Mouse (Mus musculus): ENCODE measurements at regions not wholly inside any gene's neighbourhood (a gene's known extent, or its start where the extent isn't known, plus 50 kb on each side); places are given as distances from the start of the nearest gene placed in this dataset.

DNA sequence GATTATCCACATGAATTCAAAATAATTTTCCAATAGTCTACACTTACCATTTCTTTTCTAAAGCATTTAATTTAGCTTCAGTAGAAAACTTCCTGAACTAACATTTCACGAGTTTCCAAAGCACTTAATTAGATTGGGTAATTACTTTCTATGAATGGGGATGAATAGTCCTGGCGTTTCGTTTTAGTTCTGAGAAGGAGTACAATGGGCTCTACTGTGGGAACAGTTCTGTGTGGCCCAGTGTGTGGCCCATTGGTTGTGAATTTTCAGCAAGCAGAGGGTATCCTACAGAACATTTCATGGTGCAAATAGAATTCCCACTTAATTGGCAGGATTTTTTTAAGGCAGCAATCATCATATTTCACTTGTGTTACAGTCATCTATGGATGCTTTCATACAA lies 95.5 kb downstream of the 1700017N19Rik start:
- DNase-seq, result no peak

DNA sequence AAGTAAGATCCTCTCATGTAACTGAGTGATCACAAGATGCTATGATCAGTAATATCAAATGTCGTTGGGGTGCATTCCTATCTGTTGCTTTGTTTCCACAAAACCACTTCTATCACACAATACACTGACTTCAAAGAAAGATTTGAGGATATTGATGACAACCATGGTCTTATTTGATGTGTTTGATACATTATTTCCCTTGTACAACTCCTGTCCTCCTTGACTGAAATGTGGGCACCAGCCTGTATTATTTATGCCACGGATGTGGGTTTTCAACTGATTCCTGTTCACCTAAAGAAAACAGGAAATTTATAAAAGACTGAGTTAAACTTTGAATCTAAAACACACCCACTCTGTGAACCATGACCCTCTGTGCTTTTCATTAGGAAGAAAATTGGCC lies 105.7 kb downstream of the 1700017N19Rik start:
- no peak for DNase-seq

DNA sequence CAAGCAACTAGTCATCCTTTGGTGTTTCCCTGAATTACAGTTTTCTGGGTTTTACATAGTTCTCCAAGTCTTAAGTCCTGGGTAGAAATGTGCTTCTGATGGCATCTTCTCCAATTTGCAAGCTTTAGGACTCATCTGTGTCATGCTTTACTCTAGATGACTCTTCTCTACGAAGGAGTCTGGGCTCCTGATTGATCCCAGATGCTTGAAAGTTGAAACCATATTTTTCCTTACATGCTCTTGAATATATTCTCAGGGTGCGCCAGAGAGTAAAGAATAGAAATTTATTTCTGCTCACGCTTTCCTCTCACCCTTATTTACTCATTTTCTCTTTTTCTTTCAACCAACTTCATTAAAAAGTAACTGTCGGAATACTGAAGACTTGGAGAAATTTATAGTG lies 108.9 kb downstream of the 1700017N19Rik start:
- DNase-seq, result no peak

DNA sequence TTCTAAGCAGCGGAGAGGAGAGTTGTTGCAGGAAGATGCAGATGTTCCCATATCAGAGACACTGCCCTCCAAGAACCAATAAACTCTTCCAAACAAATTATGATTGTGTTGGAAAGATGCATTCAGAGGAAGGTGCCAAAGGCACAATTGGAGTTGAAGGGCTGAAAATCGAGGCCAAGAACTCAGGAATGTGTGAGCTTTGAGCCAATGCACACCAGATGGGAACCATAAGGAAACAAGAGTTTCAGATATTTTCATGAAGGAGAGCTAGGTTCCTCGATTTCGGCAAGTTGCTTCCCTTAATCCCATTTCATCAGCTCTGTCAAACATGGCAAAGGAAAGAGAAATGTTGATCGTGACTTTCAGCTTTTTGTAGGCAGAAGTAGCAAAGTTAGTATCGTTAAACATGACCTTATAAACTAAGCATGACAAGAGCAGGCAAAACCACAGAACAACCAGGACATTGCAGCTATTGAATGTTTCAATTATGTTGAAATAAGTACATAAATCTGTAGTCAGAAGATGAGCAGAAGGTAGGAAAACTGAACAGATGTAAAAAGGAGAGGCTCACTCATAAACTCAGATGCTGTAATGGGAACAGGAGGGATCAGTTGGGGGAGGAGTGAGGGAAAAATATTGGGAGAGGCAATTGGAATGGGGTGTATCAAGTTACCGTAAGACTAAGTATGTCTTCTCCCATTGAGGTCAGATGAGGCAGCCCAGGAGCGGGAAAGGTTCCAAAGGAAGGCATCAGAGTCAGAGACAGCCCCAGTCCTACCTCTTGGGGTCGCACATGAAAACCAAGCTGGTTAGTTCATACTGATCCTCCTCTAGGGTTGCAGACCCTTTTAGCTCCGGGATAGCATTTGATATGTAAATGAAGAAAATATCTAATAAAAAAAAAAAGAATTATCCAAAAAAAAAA lies 110.3 kb downstream of the 1700017N19Rik start:
- DNase-seq, result no peak

DNA sequence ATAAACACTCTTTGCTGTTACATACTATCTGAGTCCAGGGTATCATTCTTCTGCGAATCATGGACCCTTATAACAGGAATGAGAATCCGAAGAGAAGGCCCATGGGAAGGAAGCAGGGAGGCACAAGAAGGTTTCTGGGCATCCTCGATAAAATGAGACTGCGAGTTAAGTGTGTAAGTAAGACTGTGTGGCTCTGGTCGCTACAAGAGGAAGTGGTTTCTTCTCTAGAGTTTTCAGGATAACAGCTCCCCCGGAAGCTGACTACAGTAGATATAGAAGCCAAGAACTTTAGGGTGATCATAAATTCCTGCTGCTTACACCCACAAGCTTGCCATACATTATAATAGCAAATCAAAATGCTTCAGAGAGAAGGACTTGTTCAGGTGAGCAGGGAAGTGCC lies 111.7 kb downstream of the 1700017N19Rik start:
- DNase-seq, result no peak

DNA sequence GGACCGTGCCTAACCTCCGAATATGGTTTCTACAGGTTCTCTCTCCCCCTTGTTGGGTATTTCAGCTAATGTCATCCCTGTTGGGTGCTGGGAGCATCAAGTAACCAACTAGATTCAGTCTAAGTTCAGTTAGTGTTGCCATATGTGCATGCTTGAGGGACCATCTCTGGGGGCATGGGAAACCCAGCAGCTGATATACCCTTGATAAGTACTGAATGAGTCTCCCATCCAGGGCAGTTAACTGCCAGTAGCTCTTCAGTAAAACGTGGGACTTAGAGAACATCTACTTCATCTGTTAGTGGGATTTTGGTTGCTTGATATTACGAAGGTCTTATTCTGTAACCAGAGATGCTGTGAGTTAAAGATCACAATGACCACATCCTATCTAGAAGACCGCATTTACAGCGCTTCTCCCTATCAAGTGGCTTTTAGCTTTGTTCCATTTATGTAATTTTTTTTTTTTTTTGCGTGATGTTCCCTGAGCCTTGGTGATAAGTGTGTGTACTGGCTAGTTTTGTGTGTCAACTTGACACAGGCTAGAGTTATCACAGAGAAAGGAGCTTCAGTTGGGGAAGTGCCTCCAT lies 125.9 kb downstream of the 1700017N19Rik start:
- no peak for DNase-seq

DNA sequence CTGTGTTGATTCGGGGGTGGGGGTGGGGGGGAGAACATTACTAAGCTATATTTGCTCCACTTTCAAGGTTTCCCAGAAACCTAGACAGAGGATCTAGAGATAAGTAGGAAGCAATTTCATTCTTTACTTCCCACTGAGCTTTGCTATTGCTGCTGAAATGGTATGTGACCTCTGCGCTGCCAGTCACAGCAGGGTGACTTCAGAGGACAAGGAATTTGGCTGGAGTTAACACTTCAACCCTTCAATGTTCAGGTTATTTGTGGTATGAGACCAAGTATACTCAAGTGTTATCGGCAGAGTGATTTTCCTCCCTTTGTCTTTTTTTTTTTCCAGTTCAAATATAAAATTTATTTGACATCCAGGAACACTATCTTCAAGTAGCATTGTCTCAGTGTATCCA lies 128.3 kb downstream of the 1700017N19Rik start:
- DNase-seq, result no peak

DNA sequence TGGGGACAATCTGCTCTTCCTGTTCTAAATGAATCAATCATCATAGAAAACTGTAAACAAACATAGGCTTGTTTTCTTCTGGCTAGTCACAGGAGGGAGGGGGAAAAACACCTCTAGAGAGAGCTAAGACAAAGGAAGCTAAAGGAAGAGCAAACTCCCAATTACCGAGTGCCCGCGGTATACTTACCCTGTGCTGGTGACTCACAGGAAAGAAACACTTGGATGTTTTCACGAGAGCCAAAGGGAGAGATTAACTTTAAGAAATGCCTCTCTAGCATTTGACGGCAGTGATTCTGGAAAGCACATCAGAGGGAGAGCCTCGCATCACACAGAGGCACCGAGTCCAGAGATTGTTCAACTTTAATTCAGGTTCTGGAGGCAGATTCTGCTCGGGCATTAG lies 151.0 kb downstream of the 1700017N19Rik start:
- no peak for DNase-seq

DNA sequence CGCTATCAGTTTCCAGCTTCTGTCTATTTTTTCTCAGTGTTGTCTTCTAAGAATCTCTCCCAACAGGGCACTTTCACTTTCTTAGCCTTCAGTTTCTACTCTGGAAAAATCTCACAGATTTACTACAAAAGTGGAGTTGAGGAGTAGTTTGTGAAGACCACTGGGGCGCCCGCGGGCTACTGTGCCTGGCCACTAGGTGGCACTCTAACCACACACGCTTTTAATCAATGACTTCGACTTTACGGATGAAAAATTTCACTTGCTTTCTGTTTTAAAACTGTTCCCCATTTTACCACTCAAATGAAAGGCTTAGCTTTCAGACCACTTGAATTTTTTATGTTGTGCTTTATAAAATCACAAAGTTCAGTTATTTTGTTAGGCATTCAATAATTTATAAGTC lies 151.8 kb downstream of the 1700017N19Rik start:
- DNase-seq, result peak; percentile 55

DNA sequence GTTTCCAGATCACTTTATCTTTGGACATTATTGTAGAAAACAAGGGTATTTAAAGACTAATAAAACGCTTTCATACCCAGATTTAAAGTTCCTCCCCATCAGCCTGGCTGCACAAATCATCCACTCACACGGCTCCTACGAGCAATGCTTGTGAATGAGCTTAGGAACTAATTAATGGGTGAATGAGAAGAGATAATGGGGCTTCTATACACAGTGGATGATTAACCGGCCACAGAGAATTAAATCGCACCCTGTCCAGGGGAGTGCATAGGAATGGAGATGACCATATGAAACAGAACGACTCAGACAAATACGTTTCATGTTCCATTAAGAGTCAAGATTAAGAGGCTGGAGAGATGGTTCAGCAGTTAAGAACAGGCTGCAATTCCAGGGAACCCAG lies 155.9 kb downstream of the 1700017N19Rik start:
- DNase-seq, result no peak

DNA sequence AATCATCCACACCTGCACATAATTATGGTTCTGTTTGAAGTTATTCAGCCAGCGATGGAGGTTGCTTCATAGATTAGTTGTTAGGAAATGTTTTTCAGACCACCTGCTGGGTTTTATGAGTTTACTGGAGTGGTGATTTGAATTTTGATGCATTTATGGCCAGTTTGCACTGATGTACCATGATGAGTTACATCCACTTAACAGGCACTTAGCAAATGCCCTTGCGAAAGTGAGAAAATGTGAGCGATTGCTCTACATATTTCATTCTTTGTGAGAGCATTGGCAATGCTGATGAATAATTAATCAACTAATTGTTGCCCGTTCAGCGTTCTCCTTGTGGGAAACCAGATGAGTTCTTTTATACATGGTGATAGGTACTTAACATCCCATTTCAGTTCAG lies 164.7 kb downstream of the 1700017N19Rik start:
- no peak for DNase-seq

DNA sequence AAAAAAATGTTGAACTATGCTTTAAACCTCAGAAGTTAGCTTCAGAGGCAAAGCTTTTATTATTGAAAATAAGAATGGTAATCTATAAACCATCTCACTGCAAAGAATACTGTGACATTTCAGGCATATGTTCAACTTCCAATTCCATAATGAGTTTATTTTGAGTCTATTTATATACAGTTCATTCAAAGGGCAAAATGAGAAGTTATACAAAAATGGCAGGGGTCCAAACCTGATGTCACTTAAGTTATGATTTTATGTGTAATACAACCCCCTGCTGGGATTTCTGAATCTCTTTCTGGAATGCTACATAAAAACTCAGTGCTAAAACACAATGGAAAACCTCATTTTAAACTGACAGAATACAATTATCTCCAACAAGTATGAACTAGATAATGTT lies 184.0 kb downstream of the 1700017N19Rik start:
- no peak for DNase-seq

DNA sequence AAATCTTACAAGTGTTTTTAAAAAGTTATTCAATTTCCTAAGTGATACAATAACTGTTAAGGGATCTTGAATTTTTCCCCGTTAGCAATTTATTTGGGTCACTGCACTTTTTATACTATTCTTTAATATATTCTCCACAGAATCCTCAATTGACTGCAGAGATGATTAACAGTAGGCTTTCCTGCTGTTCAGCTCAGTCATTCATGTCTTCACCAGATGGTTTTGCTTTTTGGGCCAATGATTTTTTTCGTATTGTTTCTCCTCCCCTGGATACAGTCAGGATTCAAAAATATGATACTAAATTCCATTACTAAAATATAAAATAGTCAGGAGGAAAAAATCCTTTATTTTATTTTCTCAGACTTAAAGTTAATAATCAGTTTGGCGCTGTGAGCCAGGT lies 201.9 kb downstream of the 1700017N19Rik start:
- DNase-seq, result no peak

DNA sequence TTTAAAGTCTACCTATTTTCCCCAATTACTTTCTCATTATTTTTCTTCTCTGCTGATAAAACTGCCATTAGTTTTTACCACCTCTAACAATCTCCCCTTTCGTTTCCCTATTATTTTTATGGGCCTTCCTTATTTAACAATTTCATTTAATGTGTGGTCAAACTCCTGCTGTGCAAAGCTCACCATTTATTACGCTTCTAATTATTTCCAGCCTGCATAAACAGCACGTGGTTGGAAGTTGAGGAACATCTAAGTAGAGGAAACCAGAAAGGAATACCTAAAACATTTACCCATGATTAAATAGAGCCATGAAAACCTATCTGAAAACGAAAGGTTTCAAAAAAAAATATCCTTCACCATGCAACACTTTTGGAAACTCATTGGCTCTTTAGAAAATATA lies 202.3 kb downstream of the 1700017N19Rik start:
- DNase-seq, result no peak

DNA sequence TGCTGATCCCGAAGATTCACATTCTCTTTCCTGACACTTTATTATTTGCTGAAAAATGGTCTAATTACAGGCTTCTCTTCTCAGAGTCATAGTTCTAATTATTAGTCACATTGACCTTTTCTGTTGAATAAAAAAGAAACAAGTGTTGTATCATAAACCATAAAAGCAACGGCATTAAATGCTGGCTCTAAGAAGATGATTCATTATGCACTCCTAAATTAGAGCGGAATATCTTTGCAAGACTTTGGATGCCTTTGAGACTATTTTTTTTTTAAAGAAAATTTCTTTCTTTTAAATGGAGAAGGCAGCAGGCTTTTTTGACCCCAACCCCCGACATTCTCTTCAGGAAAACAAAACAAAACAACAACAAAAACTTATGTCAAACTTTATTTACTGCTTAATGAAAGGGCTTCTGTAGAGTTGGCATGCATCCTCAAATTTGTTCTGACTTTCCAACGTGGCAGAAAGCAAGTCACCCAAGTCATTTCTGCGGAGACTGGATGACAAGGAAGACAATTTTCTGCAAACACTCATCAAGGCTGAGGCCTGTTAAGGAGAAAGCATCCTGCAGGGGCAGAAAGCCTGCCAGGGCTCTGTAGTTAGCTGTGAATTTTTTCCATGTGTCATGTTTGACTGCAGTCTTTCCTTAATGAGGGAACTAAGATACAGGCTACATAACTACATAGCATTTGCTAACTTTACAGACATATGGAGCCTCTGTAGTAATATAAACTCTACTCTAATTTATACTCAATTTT lies 205.1 kb downstream of the 1700017N19Rik start:
- DNase-seq, result no peak

DNA sequence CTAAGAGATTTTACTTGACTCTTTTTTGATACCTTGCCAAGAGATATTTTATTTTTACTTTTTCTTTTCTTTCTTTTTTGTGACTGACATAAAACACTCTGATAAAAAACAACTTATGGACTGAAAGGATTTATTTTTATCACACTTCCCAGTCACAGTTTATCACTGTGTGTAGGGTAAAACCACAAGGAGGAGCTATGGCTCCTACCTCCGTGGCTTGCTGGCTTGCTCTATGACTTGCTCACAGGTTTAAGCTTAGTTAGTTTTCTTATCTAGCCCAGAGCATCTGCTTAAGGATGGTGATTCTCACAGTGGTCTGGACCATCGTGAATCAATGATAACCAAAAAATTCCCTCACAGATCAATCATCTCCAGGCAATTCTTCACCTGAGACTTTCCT lies 221.4 kb downstream of the 1700017N19Rik start:
- no peak for DNase-seq

DNA sequence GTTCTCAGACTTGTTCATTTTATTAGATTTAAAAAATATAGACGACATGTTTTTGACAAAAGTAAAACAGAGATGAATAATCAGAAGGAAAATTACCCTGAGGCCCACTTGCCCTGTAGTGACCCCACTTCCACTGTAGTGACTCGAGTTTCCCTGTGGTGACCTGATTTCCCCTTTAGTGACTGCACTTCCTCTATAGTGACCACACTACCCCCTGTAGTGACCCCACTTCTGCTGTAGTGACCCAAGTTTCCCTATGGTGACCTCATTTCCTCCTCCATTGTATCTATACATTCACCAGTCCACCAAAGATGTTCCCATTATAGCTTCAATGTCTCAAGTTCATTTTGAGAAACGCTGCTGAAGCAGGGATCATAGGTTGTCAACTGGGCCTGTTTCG lies 244.5 kb downstream of the 1700017N19Rik start:
- no peak for DNase-seq

DNA sequence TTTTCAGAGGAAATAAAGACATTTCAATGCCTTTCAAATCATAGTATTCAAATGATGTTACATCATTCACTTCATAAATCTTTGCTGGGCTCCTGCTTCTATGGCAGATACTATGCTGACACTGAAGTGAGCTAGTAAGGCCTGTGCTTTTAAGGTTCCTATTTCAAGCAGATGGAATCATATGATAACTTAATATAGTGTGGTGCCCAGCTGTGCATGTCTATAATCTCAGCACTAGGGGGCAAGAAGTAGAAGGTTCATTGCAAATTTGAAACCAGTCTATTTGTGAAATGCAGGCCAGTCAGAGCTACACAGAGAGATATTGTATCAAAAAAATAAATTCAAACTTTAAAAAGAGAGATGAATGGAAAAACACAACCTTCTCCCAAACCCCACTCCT lies 262.9 kb downstream of the 1700017N19Rik start:
- DNase-seq, result no peak

DNA sequence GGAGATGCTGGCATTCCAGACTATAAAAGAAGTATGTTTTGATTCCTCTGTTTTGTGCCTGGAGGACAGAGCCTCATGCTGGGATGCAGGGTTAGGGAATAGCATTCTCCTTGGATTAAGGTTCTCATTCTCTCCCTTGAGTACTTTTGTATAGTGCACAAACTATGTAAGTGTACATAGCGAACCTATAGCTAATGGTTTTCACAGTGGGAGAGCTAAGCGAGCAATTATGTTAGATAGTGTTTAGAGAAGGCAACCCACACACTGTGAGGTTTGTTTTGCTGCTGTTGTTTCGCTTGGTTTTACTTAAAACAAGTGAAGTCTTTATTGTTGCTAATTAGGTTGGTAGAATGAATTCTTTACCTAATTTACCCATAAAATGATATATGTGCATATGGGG lies 266.2 kb downstream of the 1700017N19Rik start:
- no peak for DNase-seq

DNA sequence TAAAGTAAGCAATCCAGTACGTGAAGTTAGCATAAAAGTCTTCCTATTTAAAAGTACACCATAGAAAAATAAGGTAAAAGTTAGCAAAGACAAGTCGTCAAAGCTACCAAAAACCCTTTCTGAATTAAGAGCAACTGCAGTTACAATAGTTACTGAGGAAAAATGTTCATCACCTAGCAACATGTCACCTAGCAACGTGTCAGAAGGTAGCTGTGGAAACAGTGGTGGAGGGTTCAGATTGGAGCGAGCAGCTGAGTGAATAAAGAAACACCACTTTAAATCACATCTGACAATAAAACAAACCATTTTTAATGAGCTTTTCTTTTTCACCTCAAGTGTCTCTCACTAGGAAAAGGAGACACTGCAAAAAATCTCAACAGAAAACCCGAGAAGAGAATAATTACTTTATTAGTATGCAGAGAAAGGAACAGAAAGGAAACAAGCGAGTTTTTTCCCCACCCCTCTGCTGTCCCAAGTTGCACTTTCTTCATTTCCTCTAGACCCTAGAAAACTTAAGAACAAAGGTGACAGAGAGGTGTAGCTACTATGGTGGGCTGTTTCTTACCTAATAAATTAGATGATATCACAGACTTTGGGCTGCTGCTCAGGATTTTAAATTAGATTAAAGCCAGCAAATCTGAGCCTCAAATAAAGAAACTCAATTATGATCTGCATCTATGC lies 275.4 kb downstream of the 1700017N19Rik start:
- no peak for DNase-seq

DNA sequence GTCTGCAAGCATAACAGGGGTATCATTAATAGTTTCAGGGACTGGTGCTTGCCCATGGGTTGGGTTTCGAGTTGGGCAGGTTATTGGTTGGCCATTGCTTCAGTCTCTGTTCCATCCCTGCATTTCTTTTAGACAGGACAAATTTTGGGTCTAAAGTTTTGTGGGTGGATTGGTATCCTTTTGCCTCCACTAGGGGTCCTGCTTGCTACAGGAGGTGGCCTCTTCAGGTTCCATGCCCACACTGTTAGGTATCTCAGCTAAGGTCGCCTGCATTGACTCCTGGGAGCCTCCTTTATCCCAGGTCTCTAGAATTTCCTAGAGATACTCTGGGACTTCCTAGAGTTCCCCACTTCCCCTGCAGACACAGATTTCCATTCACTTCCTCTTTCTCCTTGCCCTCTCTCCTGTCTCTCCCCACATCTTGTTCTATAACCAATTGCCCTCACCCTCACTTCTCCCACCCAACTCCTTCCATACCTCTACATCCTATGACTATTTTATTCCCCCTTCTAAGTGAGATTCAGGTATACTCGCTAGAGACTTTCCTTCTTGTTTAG lies 278.2 kb downstream of the 1700017N19Rik start:
- DNase-seq, result no peak

DNA sequence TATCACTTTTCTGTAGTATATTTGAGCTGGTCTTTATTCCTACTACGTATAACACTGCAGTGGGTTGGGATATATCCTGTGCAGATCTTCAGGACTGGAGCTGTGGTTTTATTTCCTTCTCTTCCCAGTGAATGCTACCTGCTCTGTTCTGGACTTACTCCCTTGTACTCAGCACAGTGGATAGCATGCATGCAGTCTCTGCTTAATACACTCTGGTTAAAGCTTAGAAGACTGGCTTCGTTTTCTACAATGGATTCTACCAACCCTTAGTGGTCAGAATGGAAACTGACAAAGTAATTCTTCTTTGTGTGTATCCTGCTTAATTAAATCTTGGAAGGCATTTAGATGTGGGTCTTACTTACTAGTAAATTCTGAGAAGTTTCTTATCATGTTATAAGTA lies 292.3 kb downstream of the 1700017N19Rik start:
- no peak for DNase-seq

DNA sequence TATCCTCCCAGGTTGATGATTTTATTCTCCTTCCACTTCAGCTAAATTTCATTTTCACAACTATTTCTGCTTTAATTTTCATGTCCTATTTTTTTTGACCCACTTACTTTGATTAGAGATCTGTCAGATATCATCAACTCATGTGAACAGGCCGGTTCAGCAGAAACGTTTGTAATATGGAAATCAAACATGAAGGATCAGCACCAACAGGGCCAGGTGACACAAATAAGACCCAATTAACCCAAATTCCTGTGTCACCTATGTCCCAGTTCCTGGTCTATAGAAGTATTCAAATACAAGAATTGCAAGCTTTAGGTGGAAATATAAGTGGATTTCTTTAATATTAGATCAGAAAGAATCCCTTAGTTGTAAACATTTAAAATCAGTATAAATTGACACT lies 332.7 kb downstream of the 1700017N19Rik start:
- no peak for DNase-seq

Measured in thymus, postnatal 25 days (tissue).